Mouse (Mus musculus): ENCODE results near the gene Fndc5. TPM values are rescaled to one million over a fixed set of nuclear protein-coding genes. Genes with fewer than 3 reads are reported as not detected.

Fndc5 gene
- polyA plus RNA-seq, 1 experiment: not detected

GRCm38 (mm10) chr4:129122107-129122506, 14.7 kb upstream of the Fndc5 start:
- Histone ChIP-seq H3K27me3 (replicated peaks) (peaks cover 90% of the 10 kb centered on the region), H3K4me3 (replicated peaks) (no peak overlapping the region), H3K36me3 (replicated peaks; ENCODE audit: low read length) (no peaks in the 10 kb centered on the region), H3K4me1 (peaks cover 32% of the 10 kb centered on the region), H3K9me3 (no peaks in the 10 kb centered on the region)
- TF ChIP-seq FLI1 (IDR thresholded peaks at IDR 0.05; ENCODE audit: low read length): no peak
- TF ChIP-seq GATA1 (IDR thresholded peaks at IDR 0.05; ENCODE audit: borderline replicate concordance, low read length): no peak

- Histone ChIP-seq H3K9me3 (no peaks in the 10 kb centered on the region), H3K4me1 (peaks cover 32% of the 10 kb centered on the region), H3K27me3 (replicated peaks) (peaks cover 88% of the 10 kb centered on the region), H3K4me3 (replicated peaks) (no peak overlapping the region), H3K36me3 (replicated peaks; ENCODE audit: low read length) (no peaks in the 10 kb centered on the region)
- no peak for TF ChIP-seq FLI1 (IDR thresholded peaks at IDR 0.05; ENCODE audit: low read length)
- no peak for TF ChIP-seq GATA1 (IDR thresholded peaks at IDR 0.05; ENCODE audit: borderline replicate concordance, low read length)
Measured at GRCm38 (mm10) chr4:129122719-129123118, 14.1 kb upstream of the Fndc5 start.

GRCm38 (mm10) chr4:129124652-129125146, 12.1 kb upstream of the Fndc5 start:
- no peaks in the 10 kb centered on the region for H3K9me3 ChIP-seq
- H3K4me1 ChIP-seq: peaks cover 43% of the 10 kb centered on the region
- TF ChIP-seq FLI1 (IDR thresholded peaks at IDR 0.05; ENCODE audit: low read length) (no peak), GATA1 (IDR thresholded peaks at IDR 0.05; ENCODE audit: borderline replicate concordance, low read length) (no peak)
- peaks cover 86% of the 10 kb centered on the region for H3K27me3 ChIP-seq (replicated peaks)
- H3K4me3 ChIP-seq (replicated peaks): no peak overlapping the region
- H3K36me3 ChIP-seq (replicated peaks; ENCODE audit: low read length): no peaks in the 10 kb centered on the region

- no peak for TF ChIP-seq GATA1 (IDR thresholded peaks at IDR 0.05; ENCODE audit: borderline replicate concordance, low read length)
- no peak for TF ChIP-seq FLI1 (IDR thresholded peaks at IDR 0.05; ENCODE audit: low read length)
- H3K4me3 ChIP-seq (replicated peaks): peak overlapping the region; percentile 74
- peaks cover 78% of the 10 kb centered on the region for H3K27me3 ChIP-seq (replicated peaks)
- peaks cover 49% of the 10 kb centered on the region for H3K4me1 ChIP-seq
- no peaks in the 10 kb centered on the region for H3K9me3 ChIP-seq
- no peaks in the 10 kb centered on the region for H3K36me3 ChIP-seq (replicated peaks; ENCODE audit: low read length)
Measured at GRCm38 (mm10) chr4:129125736-129126451, 10.9 kb upstream of the Fndc5 start.

GRCm38 (mm10) chr4:129128582-129129338, 8.0 kb upstream of the Fndc5 start:
- H3K36me3 ChIP-seq (replicated peaks; ENCODE audit: low read length): no peaks in the 10 kb centered on the region
- peaks cover 52% of the 10 kb centered on the region for H3K4me1 ChIP-seq
- peaks cover 72% of the 10 kb centered on the region for H3K27me3 ChIP-seq (replicated peaks)
- TF ChIP-seq FLI1 (IDR thresholded peaks at IDR 0.05; ENCODE audit: low read length) (no peak), GATA1 (IDR thresholded peaks at IDR 0.05; ENCODE audit: borderline replicate concordance, low read length) (no peak)
- H3K9me3 ChIP-seq: no peaks in the 10 kb centered on the region
- H3K4me3 ChIP-seq (replicated peaks): no peak overlapping the region

DNA sequence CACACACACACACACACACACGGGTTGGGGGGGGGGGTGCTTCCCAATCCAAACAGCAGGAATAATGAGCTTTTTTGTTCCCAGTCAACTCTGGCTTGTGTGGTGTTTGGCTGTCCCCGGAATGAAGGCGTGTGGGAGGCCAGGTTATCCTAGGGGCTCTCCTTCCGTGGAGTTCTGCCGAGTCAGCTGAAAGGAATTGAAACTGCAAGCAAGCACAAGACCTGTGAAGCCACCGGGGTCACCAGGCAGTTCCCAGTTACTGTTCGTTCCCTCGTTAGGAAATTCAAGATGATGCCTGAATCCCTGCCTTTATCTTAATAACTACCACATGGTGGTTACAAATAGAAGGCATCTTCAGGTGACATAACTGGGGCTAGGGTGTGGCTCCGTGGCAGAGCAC, 7.4 kb upstream of the Fndc5 start:
- Histone ChIP-seq H3K4me3 (replicated peaks) (no peak overlapping the region), H3K4me1 (peaks cover 52% of the 10 kb centered on the region), H3K9me3 (no peaks in the 10 kb centered on the region), H3K36me3 (replicated peaks; ENCODE audit: low read length) (no peaks in the 10 kb centered on the region), H3K27me3 (replicated peaks) (peaks cover 72% of the 10 kb centered on the region)
- TF ChIP-seq FLI1 (IDR thresholded peaks at IDR 0.05; ENCODE audit: low read length) (no peak), GATA1 (IDR thresholded peaks at IDR 0.05; ENCODE audit: borderline replicate concordance, low read length) (no peak)

DNA sequence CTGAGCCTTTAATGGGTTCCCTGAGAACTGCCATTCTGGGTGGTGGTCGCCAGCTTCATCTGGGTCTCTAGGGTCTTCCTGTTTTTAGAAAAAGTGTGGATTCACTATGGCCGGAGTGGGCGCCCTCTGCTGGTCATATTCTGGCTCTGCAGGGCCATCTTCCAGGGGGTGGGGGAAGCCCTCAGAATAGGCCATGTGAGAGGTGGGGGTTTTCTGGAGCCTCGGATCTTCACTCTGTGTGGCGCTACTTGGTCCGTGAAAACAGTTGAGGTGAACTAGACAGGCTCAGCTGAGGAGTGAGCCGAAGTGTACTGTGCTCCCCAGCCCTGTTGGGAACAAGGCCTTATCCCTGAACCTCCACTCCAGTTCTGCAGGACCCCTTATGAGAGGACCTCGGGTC, 6.7 kb upstream of the Fndc5 start:
- H3K27me3 ChIP-seq (replicated peaks): peaks cover 68% of the 10 kb centered on the region
- peak overlapping the region; percentile 73 for H3K4me3 ChIP-seq (replicated peaks)

GRCm38 (mm10) chr4:129130755-129131303, 6.0 kb upstream of the Fndc5 start:
- no peaks in the 10 kb centered on the region for H3K36me3 ChIP-seq (replicated peaks; ENCODE audit: low read length)
- peak overlapping the region; percentile 73 for H3K4me3 ChIP-seq (replicated peaks)
- no peaks in the 10 kb centered on the region for H3K9me3 ChIP-seq
- peaks cover 49% of the 10 kb centered on the region for H3K4me1 ChIP-seq
- no peak for TF ChIP-seq GATA1 (IDR thresholded peaks at IDR 0.05; ENCODE audit: borderline replicate concordance, low read length)
- no peak for TF ChIP-seq FLI1 (IDR thresholded peaks at IDR 0.05; ENCODE audit: low read length)
- peaks cover 68% of the 10 kb centered on the region for H3K27me3 ChIP-seq (replicated peaks)

More for the DNA sequence above, 6.7 kb upstream of the Fndc5 start:
- Histone ChIP-seq H3K36me3 (replicated peaks; ENCODE audit: low read length) (no peaks in the 10 kb centered on the region), H3K9me3 (no peaks in the 10 kb centered on the region), H3K4me1 (peaks cover 55% of the 10 kb centered on the region)
- TF ChIP-seq GATA1 (IDR thresholded peaks at IDR 0.05; ENCODE audit: borderline replicate concordance, low read length): no peak
- TF ChIP-seq FLI1 (IDR thresholded peaks at IDR 0.05; ENCODE audit: low read length): no peak

DNA sequence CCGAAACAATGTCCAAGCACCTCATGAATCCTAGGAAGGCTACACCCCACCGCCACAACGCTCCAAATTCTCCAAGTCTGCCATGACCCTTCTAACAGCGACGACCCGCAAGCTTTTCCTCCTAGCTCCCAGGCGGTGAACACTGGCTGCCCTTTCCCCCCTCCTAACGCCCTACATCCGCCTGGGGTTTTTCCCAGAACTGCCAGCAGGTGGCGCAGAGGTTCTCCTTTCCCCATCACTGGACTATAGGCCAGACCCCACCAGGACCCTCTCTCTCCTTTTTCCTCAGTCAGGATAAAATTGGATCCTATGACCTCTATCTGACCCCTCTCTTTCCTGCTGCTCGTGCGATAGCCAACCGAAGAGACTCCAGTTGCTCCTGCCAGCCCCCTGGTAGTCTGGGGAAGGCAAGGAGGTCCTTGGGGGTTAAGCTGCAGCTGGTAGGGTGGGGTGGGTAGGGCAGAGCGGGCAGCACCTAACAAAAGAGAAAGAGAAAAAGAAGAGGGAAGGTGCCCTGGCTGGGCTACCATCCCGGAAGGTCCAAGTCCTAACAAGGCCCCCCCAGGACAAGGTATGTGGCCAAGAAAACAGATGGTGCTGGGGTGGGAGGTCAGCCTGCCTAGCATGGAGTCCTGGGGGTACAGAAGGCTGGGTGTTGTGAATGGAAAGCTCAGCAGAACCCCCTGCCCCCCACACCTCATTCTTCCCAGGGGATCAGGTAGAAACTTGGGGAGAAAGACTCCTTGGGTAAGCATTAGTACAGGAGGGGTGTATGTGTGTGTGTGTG, 1.8 kb upstream of the Fndc5 start:
- Histone ChIP-seq H3K4me3 (replicated peaks) (peak overlapping the region; percentile 87), H3K27me3 (replicated peaks) (peaks cover 81% of the 10 kb centered on the region), H3K4me1 (peaks cover 64% of the 10 kb centered on the region), H3K36me3 (replicated peaks; ENCODE audit: low read length) (no peaks in the 10 kb centered on the region), H3K9me3 (no peaks in the 10 kb centered on the region)
- TF ChIP-seq GATA1 (IDR thresholded peaks at IDR 0.05; ENCODE audit: borderline replicate concordance, low read length) (no peak), FLI1 (IDR thresholded peaks at IDR 0.05; ENCODE audit: low read length) (no peak)

Measured in megakaryocyte, embryonic 14.5 days (primary cell).